Mouse (Mus musculus) liver, embryonic 18 days (tissue): Measurements from ENCODE around the gene Amhr2. TPM values are rescaled to one million over a fixed set of nuclear protein-coding genes. Genes with fewer than 3 reads are reported as not detected.

Experiments used
- polyA plus RNA-seq: library from polyadenylated mRNA; depleted of rRNA; stranded (reverse); fragments of >200 nt; gene quantifications from 2 replicates; pipeline ENCODE4 v1.2.3, GENCODE M21; 2012; rRNA removed

Amhr2 gene
- polyA plus RNA-seq: 0.02 and 0.06 TPM in 2 replicates

DNA sequence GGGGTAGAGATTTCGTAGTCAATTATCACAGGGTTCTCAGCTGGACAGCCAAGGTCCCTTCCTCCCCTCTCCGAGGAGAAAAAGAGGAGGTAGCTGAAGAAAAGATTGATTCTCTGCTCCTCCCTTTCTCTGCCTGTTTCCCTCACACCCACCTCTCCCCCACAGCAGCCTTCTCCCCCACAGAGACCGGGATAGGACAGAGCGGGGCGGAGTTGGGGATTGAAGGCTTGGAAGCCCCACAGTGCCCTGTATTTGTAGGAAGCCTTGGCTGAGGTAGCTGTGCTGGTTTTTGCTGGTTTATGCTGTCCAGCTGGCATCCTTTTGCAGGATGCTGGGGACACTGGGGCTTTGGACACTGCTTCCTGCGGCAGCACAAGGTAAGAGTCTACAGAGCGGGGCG lies at the start of gene Amhr2:
Gene Amhr2, plus strand, starts transcription at position 222 of the 400 bp plus-strand sequence.

GRCm38 (mm10) chr15:102405489-102406195 lies 39.5 kb upstream of the Amhr2 start, which contains the start of gene Sp1:
Gene Sp1, plus strand, starts transcription at chr15:102406143.

DNA sequence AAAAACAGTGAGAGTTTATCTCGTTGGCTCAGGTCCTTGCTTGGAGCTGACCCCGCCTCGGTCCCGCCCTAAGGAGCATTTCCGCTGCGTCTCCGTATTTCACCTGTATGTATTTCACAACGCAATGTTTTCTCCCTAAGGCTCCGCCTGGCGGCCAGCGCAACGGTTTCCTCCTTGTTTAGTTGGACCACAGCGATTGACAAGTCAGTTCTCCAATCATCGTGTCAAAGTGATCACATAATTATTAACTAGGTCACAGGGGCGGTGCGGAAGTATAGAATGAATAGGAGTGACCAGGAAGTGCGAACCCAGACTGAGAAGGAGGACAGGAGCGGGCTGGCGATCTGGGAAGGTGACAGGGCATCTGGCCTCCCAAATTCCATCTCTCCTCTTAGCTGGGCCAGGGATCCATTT lies 13.7 kb downstream of the Amhr2 start, which contains the start of gene Prr13:
Gene Prr13, plus strand, starts transcription at position 125 of the 414 bp plus-strand sequence.

GRCm38 (mm10) chr15:102470183-102470604 lies 25.0 kb downstream of the Amhr2 start, which contains the start of gene Pcbp2:
Gene Pcbp2, plus strand, starts transcription at chr15:102470539.

GRCm38 (mm10) chr15:102503447-102503846 lies 58.3 kb downstream of the Amhr2 start, which contains the start of gene Gm10337:
Gene Gm10337, plus strand, starts transcription at chr15:102503722.

Other genes with a start within 250 kb of the Amhr2 start
- 17.1 and 18.6 TPM in 2 replicates for gene Zfp740, start 242.1 kb upstream of the Amhr2 start, polyA plus RNA-seq
- gene Csad, start 240.6 kb upstream of the Amhr2 start, polyA plus RNA-seq: 137 and 161 TPM in 2 replicates
- 2.8 and 2.9 TPM in 2 replicates for gene Itgb7, start 213.4 kb upstream of the Amhr2 start, polyA plus RNA-seq
- 3.1 and 3.6 TPM in 2 replicates for gene Rarg, start 187.8 kb upstream of the Amhr2 start, polyA plus RNA-seq
- gene Gm9918, start 174.8 kb upstream of the Amhr2 start, polyA plus RNA-seq: 0.01 and 0.02 TPM in 2 replicates
- 14.0 and 14.1 TPM in 2 replicates for gene Mfsd5, start 165.9 kb upstream of the Amhr2 start, polyA plus RNA-seq
- gene Espl1, start 149.1 kb upstream of the Amhr2 start, polyA plus RNA-seq: 8.2 and 8.8 TPM in 2 replicates
- 87.7 and 89.5 TPM in 2 replicates for gene Pfdn5, start 119.3 kb upstream of the Amhr2 start, polyA plus RNA-seq
- 25.2 and 28.0 TPM in 2 replicates for gene Myg1, start 113.7 kb upstream of the Amhr2 start, polyA plus RNA-seq
- 18.3 and 19.1 TPM in 2 replicates for gene Aaas, start 94.6 kb upstream of the Amhr2 start, polyA plus RNA-seq
- 0.01 TPM in 2 replicates for gene Sp7, start 78.2 kb upstream of the Amhr2 start, polyA plus RNA-seq
- gene Sp1, start 39.2 kb upstream of the Amhr2 start, polyA plus RNA-seq: 8.2 and 8.8 TPM in 2 replicates
- 81.6 and 90.5 TPM in 2 replicates for gene Prr13, start 13.7 kb downstream of the Amhr2 start, polyA plus RNA-seq
- gene Pcbp2, start 25.2 kb downstream of the Amhr2 start, polyA plus RNA-seq: 168 and 201 TPM in 2 replicates
- gene Gm10337, start 58.4 kb downstream of the Amhr2 start, polyA plus RNA-seq: not detected in 2 replicates
- 1.1 and 1.5 TPM in 2 replicates for gene Map3k12, start 71.7 kb downstream of the Amhr2 start, polyA plus RNA-seq
- gene Tarbp2, start 72.8 kb downstream of the Amhr2 start, polyA plus RNA-seq: 32.8 and 33.5 TPM in 2 replicates
- 0.95 and 1.7 TPM in 2 replicates for gene Npff, start 79.6 kb downstream of the Amhr2 start, polyA plus RNA-seq
- gene Gm28047, start 179.7 kb downstream of the Amhr2 start, polyA plus RNA-seq: 0.02 TPM in 1 of 2 replicates, not detected in the other
- 13.2 and 18.9 TPM in 2 replicates for gene Atf7, start 180.1 kb downstream of the Amhr2 start, polyA plus RNA-seq
- 268 and 312 TPM in 2 replicates for gene Atp5g2, start 227.0 kb downstream of the Amhr2 start, polyA plus RNA-seq